Mouse (Mus musculus) erythroblast, adult 5-6 weeks (primary cell): ENCODE results near the gene Marcks. TPM values are rescaled to one million over a fixed set of nuclear protein-coding genes. Genes with fewer than 3 reads are reported as not detected.
"Not testable (repeated sequence)": the region's sequence is repeated elsewhere in the genome, so short reads cannot be mapped to it uniquely, and the experiment has no call there.

Experiments used
- ATAC-seq: replicated peaks from 2 replicates; pipeline ENCODE4 v1.8.0; 2016; ENCODE audit warnings: moderate number of reproducible peaks, mild to moderate bottlenecking, moderate TSS enrichment, inconsistent platforms; ENCODE audit not compliant: poor library complexity, low FRiP score, severe bottlenecking
- total RNA-seq, 2 experiments: library from RNA; stranded (forward) in 1 of 2; stranded (reverse) in 1 of 2; fragments of 150-400 nt in 1 of 2; fragments of 200-764, 138-1000 nt in 1 of 2; gene quantifications; 2 replicates each; pipeline versions ENCODE4 v1.2.3 to v1.2.4; 2015 to 2017; ENCODE audit warnings: low replicate concordance in 2 of 2

Gene Marcks
- total RNA-seq, 2 experiments from 2014 or later, result 9.0 to 14.5 TPM

DNA sequence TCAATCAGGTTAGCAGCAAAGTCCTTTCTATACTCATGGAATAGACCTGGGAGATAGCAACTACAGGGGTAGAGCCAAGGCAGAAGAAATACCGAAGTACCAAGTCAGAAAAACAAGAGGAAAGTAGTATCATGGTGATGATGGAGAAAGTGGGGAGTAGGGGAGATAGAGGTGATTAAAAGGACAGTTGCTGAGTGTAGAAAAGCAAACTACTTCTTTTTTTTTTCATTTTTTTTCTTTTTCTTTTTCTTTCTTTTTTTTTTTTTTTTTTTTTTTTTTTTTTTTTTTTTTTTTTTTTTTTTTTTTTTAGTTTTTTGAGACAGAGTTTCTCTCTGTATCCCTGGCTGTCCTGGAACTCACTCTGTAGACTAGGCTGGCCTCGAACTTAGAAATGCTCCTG, 54.6 kb downstream of the Marcks start:
- ATAC-seq, result not testable (repeated sequence)

Other genes with a start within 250 kb of the Marcks start
- gene Hdac2, start 164.4 kb downstream of the Marcks start, total RNA-seq (2015; ENCODE audit: low replicate concordance), result 51.1 and 62.9 TPM in 2 replicates
- gene Hdac2, start 164.4 kb downstream of the Marcks start, total RNA-seq (2017; ENCODE audit: low replicate concordance), result 22.4 and 27.3 TPM in 2 replicates